Mouse (Mus musculus) megakaryocyte, adult 5-6 weeks (primary cell): ENCODE results near the gene Ephb3. TPM values are rescaled to one million over a fixed set of nuclear protein-coding genes. Genes with fewer than 3 reads are reported as not detected.

Experiments
- ATAC-seq: 2 replicates; pipeline ENCODE4 v1.8.0; 2016; ENCODE audit warnings: mild to moderate bottlenecking, inconsistent platforms; ENCODE audit not compliant: poor library complexity, severe bottlenecking
- total RNA-seq, 2 experiments: library from RNA; stranded (forward) in 1 of 2; stranded (reverse) in 1 of 2; fragments of 153-499, 151-499 nt in 1 of 2; fragments of 221-1000, 200-1000 nt in 1 of 2; gene quantifications; 2 replicates each; pipeline versions ENCODE4 v1.2.3 to v1.2.4; 2015 to 2017

The Ephb3 gene
- total RNA-seq, 2 experiments from 2014 or later: not detected

DNA sequence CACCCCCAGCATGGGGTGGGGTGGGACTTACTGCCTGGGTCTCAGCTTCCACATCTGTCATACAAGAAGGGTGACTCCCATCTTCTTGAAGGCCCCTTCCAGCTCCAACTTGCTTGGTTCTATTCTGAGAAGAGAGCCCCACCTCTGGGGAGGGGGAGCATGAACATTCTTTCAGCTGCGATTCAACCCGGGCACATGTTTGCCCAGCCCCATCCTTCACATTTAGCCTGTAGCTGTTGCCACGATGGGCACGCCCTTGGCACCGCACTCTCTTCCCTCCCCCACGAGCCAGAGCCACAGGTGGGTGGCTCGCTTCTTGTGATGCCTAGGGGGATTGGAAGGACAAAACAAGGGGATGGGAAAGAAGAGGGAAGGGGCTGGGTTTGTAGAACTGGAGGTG, 40.8 kb downstream of the Ephb3 start:
- ATAC-seq: no peak

DNA sequence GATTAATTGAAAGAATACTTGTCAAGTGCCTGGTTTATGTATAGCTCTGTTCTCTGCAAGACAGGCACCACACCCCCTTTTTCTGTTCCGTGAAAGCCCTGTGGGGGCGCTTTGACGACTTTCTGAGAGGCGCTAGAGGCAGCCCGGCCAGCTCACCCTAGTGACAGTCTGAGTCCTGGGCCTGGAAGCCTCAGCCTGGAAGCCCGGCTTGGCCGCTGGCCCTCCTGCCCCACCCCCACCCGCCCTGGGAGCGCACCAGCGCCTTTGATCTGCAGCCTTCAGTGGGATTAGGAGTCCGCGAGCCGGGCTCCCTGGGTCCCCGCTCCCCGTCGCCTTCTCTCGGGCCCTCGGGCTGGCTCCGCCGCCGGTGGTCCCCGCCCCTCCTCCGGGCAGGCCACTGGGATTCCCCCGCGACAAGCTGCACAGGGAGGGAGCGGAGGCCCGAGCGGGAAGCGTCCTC, 41.4 kb downstream of the Ephb3 start:
- peak; percentile 75 for ATAC-seq

DNA sequence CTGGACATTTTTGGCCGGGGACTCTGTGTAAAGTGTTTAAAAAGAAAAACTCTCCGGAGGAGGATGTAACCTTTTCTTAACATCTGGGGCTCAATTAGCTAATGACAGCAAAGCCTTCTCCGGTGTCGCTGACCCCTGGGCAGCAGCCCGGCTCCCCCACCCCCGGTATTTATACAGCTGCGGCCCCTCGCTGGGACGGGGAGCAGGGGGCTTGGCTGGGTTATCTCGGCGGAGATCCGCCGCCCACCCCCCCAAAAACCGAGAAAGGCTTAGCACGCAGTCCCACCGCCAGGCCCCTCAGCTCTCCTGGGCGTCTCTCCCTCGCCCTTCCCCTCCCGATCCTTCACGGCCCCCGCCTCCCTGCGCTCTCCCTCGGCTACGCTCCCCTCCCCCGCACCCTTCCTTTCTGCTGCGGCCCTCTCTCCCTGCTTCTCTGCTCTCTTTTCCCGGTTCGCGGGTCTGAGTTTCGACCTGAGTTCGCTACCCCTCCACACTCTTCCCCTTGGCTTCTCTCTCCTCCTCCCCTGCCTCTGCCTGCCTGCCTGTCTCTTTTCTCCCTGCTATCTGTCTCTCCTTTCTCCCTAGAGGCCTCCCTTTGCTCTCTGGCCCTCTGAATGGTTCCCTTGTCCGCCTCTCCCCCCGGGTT, 42.0 kb downstream of the Ephb3 start:
- ATAC-seq: no peak

DNA sequence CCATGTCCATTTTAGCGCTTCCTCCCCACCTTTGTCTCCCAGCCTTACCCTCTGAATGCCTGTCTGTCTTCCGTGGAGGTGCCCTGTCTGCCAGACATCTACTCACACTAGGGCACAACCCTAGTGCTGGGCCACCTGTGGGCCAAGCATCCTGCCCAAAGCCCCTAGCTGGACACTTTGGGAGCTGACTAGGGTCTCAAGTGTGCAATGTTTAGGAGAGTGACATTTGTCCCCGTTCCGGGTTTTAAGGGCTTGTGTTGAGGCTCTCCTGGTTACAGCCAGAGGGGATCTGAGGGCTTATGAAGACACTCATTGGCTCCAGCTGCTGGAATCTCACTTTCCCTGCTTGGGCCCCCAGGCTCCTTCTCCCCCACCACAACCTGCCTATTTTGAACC, 42.5 kb downstream of the Ephb3 start:
- ATAC-seq: no peak

DNA sequence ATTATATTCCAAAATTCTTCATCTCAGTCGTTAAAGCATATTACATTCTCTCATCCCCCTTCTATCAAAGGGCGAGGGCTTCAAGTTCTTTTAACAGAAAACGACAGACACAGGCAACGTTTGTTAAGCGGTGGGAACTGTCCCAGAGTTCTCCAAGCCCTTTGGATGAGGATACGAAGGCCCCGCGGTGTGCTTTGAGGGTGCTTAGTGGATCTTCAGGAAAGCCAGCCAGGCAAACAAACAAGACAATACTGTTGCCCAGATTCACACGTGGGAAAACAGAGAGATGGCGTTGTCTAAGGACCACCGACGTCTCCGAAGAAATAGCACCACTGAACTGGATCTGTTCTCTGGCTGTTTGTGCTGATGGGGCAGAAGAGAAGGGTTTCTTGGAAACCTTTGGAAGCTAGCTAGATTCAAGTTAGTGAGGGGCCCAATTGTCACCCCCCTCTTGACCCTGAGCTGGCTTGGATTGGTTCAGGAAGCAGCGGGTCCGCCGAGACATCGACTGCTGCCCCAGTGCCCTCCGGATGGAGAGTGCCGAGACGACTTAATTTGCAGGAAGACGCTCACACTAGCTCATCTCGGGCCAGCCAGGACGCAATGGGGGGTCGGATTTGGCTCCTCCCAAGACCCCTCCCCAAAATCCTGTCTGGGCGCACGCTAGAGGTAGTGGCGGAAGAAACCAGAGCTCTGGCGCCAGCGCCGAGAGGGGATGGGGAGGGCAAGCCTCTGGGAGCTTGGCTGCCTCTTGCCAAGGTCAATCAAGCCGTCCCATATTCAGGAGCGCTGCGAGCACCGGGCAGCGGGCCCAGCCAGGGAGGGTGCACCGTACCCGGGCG, 43.5 kb downstream of the Ephb3 start:
- no peak for ATAC-seq

DNA sequence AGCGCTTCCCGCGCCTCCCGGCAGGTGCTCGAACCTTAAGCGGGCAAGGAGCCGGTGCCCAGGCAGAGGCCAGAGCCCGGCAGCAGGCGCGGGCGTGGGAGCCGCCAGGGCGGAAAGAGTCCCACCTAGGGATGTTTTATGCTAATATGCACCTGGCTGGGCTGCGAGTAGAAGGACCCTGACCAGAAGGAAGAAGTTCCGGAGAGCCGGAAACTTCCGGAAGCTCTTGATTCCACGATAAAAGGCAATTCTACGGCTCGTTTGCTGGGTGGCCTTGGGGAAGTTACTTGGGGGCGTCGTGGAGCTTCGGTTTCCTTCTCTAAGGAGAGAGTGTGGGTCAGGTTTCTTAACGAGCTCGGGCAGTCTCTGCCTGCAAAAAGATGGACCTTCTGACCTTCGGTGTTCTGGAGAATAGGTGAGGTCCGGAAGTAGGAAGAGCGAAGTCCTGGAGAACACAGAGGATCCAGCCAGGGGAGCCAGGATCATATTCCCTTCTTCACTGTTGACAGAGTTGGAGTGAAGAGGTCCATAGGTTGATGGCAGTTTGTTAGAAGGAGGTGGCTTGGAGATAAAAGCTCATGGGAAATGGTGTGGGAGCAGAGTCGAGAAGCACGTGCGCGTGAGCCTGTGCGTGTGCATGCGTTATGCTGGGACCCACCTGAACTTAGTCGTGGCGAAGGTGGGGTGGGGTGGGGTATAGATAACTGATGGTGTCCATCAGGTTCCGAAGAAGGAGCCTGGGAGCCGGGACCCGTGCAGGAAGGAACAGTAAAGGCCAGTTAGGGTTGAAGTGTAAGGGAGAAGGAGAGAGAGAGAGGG, 44.4 kb downstream of the Ephb3 start:
- ATAC-seq: no peak

DNA sequence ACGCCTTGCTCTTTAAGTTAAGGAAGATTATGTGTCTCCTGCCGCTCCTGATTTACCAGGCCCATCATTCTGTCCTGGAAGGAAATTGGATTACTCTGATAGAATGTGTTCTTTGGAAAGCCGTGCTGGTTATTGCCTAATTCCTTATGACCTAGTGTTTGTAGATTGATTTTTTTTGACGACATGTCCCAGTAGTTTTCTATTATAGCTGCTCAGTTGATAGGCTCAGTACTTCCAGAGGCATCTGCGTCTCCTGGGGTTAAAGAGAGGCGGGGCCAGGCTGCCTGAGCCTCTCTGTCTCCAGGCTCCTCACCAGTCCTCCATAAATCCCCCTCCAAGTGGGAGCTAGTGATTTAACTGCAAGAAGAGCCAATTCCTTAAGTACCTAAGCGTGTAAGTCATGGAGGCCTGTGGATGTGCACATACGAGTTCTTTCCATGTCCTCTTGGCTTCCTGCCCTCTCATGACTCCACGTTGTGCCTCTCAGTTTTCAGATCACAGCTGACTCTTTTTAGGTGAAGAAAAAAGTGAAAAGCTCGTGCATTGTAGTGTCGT, 47.9 kb downstream of the Ephb3 start:
- ATAC-seq: no peak

DNA sequence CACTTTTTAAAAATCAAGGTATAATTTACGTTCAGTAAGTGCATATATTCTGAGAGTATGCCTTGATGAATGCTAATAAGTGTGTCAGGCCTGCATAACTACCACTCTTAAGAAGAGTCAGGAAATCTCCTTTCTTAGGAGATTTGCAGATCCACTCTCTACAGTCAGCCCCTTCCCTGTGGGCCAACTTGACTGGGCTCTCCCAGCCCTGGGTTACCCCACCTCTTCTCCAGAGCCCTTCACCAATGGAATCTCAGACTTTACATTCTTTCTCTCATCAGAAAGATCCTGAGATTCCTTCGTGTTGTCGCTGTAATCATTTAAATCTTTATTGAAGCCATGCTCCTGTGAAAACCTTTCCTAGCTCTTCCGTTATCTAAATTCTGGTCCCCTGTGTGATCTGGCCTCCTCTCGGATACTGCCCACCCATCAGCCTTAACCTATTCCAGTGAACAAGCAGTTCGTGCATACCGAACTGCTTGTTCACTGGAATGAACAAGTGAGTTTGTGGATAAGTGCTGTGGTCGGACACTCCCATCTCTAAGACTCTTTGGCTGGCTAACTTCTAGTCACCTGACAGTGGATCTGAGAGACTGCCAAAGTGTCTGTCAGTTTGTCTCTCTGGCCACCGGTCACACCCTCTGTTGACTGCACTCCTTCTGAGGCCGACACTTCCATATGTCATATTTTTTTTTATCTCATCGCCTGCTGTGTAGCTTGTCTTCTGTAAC, 51.2 kb downstream of the Ephb3 start:
- ATAC-seq: no peak

DNA sequence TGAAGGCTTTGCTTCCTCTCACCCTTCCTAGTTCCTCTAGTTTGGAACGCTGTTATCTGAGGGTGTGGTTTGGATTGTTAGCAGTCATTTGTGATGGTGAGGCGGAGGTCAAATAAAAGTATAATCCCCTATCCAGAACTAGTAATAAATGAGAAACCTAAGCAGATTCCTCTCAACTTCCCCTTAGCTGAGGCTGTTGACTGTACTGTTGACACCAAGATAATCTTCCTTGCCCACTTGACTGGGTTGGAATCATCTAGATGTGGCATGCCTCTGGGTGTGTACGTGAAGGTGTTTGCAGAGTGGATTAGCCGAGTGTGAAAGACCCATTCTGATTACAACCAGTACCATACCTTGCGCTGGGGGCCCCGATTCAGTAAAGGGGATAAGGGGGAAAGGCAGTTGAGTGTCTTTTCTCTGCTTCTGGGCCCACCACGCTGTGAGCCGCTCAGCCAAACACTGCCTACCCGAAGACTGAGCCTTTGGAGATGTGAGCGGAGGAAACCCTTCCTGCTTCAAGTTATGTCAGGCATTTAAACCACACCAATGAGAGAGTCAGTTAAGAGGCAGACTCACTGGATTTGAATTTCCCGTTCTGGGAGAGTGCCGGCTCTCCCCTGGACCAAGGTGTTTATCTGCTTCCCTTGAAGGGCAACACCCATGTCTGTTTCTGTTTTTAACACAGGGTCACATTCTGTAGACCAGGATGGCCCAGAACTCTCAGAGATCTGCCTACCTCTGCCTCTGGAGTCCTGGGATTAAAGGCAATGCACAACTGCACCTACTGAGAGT, 52.2 kb downstream of the Ephb3 start:
- no peak for ATAC-seq

DNA sequence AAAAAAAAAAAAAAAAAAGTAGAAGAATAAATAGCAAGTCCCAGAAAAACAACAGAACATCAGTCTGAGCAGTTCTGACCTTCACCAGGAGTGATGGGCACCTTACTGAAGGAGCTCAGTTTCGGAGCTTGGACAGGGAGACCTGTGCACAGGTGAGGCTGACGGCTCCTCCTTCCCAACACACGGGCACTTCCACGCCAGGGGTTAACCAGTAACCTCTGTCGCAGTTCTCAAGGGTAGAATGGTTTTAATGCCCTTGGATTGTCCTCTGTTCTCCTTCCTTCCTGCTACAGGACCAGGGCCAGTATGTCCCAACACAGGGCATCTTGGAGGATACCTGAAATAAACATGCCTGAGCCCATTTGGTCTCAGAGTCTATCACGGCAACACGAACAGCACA, 60.9 kb downstream of the Ephb3 start:
- ATAC-seq: no peak

DNA sequence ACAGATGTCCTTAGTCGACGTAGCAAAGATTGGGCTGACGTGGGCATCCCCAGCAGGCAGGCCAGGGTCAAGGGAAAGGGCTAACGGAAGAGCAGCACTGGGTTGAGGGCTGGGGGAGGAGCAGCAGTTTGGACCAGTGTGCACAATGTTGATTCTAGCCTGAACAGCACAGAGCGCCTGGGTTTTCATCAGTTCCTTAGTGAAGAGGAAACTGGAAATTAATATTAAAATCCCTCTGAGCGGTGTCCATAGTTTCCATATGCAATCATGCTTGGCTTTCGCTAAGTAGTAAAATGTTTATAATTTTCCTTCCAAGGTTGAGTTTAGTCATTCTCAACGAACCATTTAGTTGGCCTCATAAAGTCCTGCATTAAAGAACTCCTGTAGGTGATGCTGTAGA, 65.2 kb downstream of the Ephb3 start:
- ATAC-seq: no peak

DNA sequence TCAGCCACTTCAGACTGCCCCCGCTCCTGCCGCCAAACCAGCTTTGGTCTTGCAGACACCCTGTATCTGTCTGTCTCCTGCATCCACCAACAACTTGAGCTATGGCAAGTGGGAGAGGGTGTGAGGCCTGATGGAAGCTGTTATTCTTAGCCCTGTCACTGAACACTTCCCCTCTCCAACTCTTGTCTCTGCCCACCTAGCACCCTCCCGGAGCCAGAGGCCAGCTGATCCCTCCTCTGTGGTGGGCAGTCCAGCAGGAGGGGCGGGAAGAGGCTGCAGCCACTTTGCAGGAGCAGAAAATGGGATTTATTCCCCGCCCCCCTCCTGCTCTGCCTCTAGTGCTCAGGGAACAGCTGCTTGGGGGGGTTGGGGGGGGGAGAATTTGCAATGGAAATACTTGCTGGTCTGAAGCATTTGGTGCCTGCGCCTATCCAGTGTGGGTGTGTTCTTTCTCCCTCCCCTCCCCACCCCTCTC, 67.3 kb downstream of the Ephb3 start:
- no peak for ATAC-seq

DNA sequence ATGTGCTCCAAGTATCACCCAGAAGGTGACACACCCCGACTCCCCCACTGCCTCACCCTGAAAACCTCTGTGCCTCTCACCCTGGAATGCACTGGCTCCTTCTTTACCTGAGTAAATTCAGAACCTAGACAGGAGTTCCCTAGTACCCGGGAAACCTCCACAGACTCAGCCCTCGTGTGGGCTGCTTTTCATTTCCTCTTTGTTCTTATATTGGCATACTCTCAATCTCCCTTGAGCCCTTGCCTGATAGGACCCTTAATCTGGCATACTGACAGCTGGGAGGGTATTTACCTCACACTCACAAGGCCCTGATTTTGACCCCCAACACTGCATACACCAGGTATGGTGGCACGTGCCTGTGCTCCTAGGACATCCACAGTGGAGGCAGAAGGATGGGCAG, 68.2 kb downstream of the Ephb3 start:
- no peak for ATAC-seq

Other genes starting within 250 kb of the Ephb3 start
- not detected in 2 replicates for gene Teddm3, start 50.8 kb upstream of the Ephb3 start, total RNA-seq (2015)
- not detected in 2 replicates for gene Teddm3, start 50.8 kb upstream of the Ephb3 start, total RNA-seq (2017)
- 11.1 and 20.9 TPM in 2 replicates for gene Vps8, start 218.4 kb downstream of the Ephb3 start, total RNA-seq (2015)
- 13.1 and 15.9 TPM in 2 replicates for gene Vps8, start 218.4 kb downstream of the Ephb3 start, total RNA-seq (2017)